Mouse (Mus musculus) G1E (cell line): ENCODE data around the gene Tpgs1.

Experiments used
- CTCF ChIP-seq: IDR thresholded peaks from 2 replicates; pipeline ENCODE4 v1.5.1; 2012; ENCODE audit warnings: low read depth, low read length, inconsistent platforms, mixed read lengths
- GATA1 ChIP-seq: IDR thresholded peaks from 2 replicates; pipeline ENCODE4 v1.6.1; 2012; ENCODE audit warnings: borderline replicate concordance, low read length, inconsistent platforms, mixed read lengths
- TAL1 ChIP-seq: conservative IDR thresholded peaks from 2 replicates; pipeline ENCODE4 v1.6.1; 2012; ENCODE audit warnings: low read depth, low read length, inconsistent platforms, mixed read lengths

- TF ChIP-seq CTCF (peak; percentile 87), TAL1 (no peak), GATA1 (no peak)
Observed at GRCm38 (mm10) chr10:79649070-79649751, 20.0 kb upstream of the Tpgs1 start.
